ENCODE assay signal across 8 mouse cellular contexts in genomic region chr4:144890690-144891120, GRCm38 (mm10). TPM values are rescaled to one million over a fixed set of nuclear protein-coding genes. Genes with fewer than 3 reads are reported as not detected.
A peak's percentile ranks its signal among the peaks of the same experiment; 100 is the strongest.
DNase-seq lines count a peak whose midpoint lies in the region; ATAC-seq and TF ChIP-seq lines count a peak whose summit lies in the region.

No protein-coding gene starts in this region.

- WGBS in lung, adult 2 months: 6% methylated on average over 7 of the region's 7 CpGs
- WGBS in olfactory bulb, adult 2 months: 20% methylated on average over 7 of the region's 7 CpGs

- peak; percentile 74 for TF ChIP-seq CTCF in lung, adult 2 months (IDR thresholded peaks at IDR 0.05; ENCODE audit: insufficient read depth, low read length)
- TF ChIP-seq CTCF in olfactory bulb, adult 2 months (IDR thresholded peaks at IDR 0.05; ENCODE audit: insufficient read depth, low read depth, low read length): peak; percentile 60; the same call in 1 of the 2 replicates

- H3K4me1 ChIP-seq in lung, adult 2 months (ENCODE audit: control insufficient read depth, insufficient read depth, low read length): peaks cover 10% of the 10 kb centered on the region
- H3K4me1 ChIP-seq in olfactory bulb, adult 2 months (ENCODE audit: control insufficient read depth, insufficient read depth, low read length): peaks cover 28% of the 10 kb centered on the region

- ATAC-seq in granulocyte monocyte progenitor cell, adult 5-6 weeks (replicated peaks; ENCODE audit: poor library complexity, severe bottlenecking): peak; percentile 24

- no peak overlapping the region for H3K27ac ChIP-seq in olfactory bulb, adult 2 months (ENCODE audit: insufficient read depth, low read depth, low read length)

- DNase-seq in CD4-positive, CD25-positive, alpha-beta regulatory T cell, adult 2 months (ENCODE audit: low read depth, low spot score): peak; percentile 78
- peak; percentile 78 for DNase-seq in R1 (ENCODE audit: low read depth, low spot score)
- DNase-seq in embryo, embryonic 10.5 days (ENCODE audit: low spot score): peak; percentile 93
- DNase-seq in kidney, postnatal 10 days: peak; percentile 74
- DNase-seq in lung, adult 2 months: peak; percentile 76
- DNase-seq in thymus, postnatal 4 days: peak; percentile 70

- no peak for TF ChIP-seq POLR2A in lung, adult 2 months (IDR thresholded peaks at IDR 0.05; ENCODE audit: borderline replicate concordance, extremely low read depth, low read depth, low read length)
- TF ChIP-seq POLR2A in olfactory bulb, adult 2 months (IDR thresholded peaks at IDR 0.05; ENCODE audit: insufficient read depth, low read depth, low read length): no peak

- no peak overlapping the region for H3K4me3 ChIP-seq in lung, adult 2 months (replicated peaks; ENCODE audit: extremely low read depth, low read depth, low read length)
- H3K4me3 ChIP-seq in olfactory bulb, adult 2 months (ENCODE audit: insufficient read depth, low read depth, low read length): no peak overlapping the region

RNA-seq across cellular contexts. Expression of gene Dhrs3, which starts 1.9 kb away (rescaled TPM):
- 30.0 and 33.7 TPM in 2 replicates for total RNA-seq in granulocyte monocyte progenitor cell, adult 5-6 weeks (2014; fragmentation: Nextera tagmentation)
- total RNA-seq in granulocyte monocyte progenitor cell, adult 5-6 weeks (2017): 17.5 and 32.3 TPM in 2 replicates
- 150 and 175 TPM in 2 replicates for polyA plus RNA-seq in lung, adult 2 months (2012; rRNA removed)
- polyA plus RNA-seq in olfactory bulb, adult 2 months (2012; ENCODE audit: insufficient read depth, insufficient read length, low replicate concordance, missing spikeins): not detected in 2 replicates
